Mouse (Mus musculus) liver, postnatal 0 days (tissue): ENCODE results near the gene Lfng.

Source experiments
- CTCF ChIP-seq: sonication (generic); IDR thresholded peaks from 2 replicates; pipeline ENCODE4 v1.5.1; 2016; ENCODE audit warnings: antibody characterized with exemption, low read depth
- EP300 ChIP-seq: IDR thresholded peaks from 2 replicates; pipeline ENCODE4 v1.6.1; 2016; ENCODE audit warnings: antibody characterized with exemption, low read depth, mild to moderate bottlenecking

GRCm38 (mm10) chr5:140562601-140563000, 44.5 kb upstream of the Lfng start:
- TF ChIP-seq EP300 (no peak), CTCF (no peak)
